Mouse (Mus musculus) megakaryocyte-erythroid progenitor cell, adult 5-6 weeks (primary cell): ENCODE measurements at regions not wholly inside any gene's neighbourhood (a gene's known extent, or its start where the extent isn't known, plus 50 kb on each side); places are given as distances from the start of the nearest gene placed in this dataset.

Source experiments
- ATAC-seq: replicated peaks from 2 replicates; pipeline ENCODE4 v1.8.0; 2016; ENCODE audit warnings: mild to moderate bottlenecking, inconsistent platforms; ENCODE audit not compliant: severe bottlenecking, poor library complexity, low FRiP score, low TSS enrichment

DNA sequence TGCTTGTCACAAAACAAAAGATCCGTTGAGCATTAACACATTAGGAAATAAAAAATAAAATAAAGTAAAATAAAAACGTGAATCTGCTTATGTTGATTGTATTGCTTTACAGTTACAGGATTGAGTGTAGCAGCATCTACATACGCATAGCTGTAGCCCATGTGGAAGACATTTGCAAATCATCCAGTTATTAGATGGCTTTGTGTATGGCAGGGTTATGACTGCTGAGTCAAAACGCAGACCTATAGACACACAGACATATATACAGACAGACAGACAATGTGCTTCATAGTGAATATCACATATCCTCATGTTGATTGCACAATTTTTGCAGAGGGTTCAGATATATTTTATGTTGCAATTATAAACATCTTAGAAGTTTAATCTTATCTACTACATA, 64.5 kb downstream of the Gm11146 start:
- no peak for ATAC-seq

DNA sequence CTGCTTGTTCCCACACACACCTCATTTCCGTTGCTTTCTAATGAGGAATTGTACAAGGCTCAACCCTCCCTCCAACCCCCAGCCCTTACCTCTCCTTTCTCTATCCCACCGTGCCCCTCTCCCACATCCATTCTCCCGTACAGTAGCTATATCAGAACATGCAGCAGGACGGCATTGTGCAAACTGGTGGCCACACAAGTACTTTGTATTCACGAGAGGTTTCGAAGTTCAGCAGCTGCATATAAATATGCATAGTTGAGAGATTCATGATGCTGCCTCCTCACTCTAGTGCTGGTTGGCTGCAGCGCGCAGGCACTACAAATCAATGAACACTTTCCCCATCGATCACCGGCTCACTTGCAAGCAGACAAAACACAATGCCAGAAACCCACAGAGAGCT, 65.1 kb downstream of the Gm11146 start:
- no peak for ATAC-seq

DNA sequence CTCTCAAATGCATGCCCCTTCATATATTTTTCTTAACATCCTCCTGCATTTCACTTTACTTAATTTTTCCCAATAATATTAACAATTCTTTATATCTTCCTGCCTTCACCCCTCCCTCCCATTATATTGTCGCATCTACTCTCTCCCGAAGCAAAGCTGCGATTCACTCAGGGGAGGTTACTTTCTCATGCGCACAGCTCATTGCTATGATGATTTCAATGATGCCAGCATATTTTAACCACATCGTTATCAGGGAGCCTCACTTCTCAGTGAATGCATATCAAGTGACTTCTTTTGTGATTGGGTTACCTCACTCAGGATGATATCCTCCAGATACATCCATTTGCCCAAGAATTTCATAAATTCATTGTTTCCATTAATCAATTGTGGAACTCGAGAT, 65.6 kb downstream of the Gm11146 start:
- no peak for ATAC-seq

DNA sequence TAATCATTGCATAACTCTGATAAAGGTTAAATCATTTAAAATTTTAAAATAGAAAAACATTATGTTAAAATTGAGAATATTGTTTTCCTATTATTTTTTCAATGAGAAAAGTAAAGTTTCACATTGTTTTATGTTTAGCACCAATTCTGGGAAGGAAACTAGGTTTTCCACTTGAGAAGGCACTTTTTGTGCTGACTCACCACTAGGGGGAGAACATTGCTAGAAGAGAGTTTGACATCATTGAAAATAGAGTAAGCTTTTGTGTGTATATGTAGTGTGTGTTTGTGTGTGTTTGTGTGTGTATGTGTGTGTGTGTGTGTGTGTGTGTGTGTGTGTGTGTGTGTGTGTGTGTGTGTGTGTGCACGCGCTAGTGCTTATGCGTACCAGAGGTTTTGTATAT, 66.9 kb downstream of the Gm11146 start:
- peak; percentile 75; the same call in 1 of the 2 replicates for ATAC-seq

DNA sequence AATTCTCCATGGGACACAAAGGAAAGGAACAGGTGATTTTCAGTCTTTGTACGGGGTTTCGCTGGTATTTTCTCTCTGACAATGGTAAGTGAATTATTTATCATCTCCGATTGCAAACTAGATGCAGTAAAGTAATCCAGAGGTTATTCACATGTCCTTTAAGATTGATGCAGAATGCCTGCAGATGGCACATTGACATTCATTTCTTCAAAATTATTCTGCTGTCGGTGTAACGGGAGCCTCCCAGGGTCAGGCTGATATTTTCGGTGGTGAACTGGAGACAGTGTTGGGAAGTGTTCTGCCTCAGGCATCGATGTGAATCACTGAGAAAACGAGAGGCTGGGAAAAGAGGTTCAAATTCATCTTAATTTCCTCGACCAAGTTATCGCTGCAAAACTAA, 70.3 kb downstream of the Gm11146 start:
- ATAC-seq, result no peak

DNA sequence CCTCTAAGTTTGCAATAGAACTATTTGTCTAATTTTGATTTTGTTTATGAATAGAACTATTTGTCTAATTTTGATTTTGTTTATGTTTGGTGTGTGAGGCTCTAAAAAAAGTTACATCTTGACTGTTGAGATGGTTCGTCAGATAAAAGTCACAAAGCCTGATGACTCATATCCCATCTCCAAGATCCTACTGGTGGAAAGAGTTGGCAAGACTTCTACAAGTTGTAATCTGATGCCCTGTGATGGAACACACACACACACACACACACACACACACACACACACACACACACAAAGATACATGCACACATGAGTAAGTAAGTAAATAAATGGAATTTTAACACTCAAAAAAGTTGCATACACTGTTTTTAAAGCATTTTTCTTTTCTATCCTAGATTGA, 73.9 kb downstream of the Gm11146 start:
- no peak for ATAC-seq

DNA sequence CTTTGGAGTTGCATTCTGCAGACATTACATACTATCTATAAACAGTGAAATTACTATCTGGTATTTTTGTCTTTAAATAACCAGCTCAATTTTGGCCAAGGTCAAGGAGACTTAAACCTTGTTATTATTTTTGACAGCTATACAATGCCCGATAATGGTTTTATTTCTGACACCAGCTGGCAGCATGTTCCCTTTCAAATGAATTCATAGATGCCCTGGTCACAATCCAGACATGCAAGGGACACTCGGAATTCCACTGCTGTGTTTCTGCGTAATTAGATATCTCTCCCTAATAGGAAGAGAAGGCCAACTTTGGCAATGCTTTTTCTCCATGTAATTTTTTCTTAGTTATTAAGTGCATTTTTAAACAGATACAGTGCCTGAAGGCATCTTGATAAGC, 87.3 kb downstream of the Gm11146 start:
- ATAC-seq, result no peak

DNA sequence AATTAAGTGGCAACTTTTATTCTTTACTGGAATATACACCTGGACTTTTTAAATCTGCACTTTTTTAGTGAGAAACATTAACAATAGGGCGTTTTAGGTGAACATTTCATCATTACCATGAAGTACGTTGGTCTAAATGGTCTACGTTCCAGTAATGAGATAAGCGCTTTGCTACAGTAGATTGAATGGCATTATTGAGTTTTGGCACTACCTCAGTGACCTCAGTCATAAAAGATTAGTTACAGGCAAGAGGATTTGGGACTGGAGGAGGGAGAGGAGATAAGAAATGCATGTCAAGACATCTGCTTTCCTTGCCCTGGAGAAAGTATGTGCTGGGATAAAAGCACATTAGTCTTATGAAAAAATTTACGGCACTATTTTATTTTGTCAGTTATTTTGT, 98.3 kb downstream of the Gm11146 start:
- no peak for ATAC-seq

DNA sequence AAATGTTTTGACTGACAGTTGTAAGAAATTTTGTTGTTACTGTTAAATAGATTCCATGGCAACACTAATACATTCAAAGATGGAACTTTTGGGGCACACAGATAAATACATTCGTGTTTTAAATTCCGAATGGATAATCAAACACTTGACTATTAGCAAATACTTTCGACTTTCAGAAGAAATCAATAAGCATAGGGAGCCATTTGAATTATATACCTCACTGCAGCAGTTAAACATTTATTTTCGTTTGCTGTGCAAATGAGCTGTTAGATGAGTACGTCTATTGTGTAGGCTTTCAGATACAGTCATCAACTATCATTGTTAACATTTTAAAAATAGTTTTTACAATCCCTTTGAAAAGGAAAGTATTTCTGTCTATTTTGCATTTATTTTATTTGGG, 99.0 kb downstream of the Gm11146 start:
- no peak for ATAC-seq

DNA sequence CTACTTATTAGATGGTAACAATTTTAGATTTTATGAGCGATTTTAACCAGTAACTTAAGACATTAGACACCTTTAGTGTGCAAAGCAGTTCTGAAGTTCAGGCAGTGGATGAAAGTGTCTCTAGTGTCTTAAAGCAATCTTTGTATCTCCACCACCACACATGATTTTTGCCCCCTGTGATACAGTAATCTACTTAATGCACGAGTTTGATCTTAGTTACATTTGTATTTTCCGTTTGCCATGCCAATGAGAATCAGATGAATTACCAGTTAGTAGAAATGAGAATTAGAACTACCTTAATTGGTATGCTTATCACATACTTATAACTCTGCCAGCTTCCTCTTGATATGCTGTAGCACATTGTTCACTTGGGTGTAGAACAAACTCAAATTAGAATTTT, 99.9 kb downstream of the Gm11146 start:
- no peak for ATAC-seq

DNA sequence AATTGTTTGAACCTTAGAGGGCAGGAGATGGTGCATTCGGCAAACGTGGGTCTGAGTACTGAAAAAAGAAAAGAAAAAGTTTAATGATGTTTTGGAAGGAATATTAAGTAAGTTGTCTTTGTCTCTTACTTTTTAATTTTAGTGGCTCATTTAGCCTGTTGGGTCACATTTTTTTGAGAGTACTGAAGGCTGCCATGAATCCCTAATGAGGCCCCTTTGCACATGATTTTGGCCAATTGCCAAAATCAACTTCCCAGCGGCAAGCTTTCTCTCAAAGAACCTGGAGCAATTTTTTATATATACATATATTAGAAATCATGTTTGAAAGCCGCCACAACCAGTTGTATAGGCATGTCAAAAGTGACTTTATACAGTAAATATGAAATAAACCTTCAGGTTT, 100.9 kb downstream of the Gm11146 start:
- ATAC-seq, result no peak

DNA sequence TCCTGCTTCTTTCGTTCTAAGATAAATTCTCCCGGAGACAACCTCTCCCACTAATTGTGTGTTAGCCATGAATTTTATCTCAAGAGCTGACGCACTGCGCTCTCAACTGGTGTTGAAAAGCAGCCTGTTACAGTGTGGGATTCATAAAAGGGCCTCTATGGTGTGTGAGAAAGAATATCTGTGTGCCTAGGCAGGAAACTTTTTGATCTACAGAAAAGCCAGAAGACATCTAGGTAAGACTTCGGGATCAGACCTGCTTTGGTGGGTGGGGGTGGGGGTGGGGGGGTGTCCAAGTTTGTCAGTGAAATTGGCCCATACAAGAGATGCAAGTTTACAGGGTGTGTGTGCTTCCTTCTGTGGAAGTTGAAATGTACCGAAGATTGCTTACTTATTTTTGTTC, 101.5 kb downstream of the Gm11146 start:
- no peak for ATAC-seq

DNA sequence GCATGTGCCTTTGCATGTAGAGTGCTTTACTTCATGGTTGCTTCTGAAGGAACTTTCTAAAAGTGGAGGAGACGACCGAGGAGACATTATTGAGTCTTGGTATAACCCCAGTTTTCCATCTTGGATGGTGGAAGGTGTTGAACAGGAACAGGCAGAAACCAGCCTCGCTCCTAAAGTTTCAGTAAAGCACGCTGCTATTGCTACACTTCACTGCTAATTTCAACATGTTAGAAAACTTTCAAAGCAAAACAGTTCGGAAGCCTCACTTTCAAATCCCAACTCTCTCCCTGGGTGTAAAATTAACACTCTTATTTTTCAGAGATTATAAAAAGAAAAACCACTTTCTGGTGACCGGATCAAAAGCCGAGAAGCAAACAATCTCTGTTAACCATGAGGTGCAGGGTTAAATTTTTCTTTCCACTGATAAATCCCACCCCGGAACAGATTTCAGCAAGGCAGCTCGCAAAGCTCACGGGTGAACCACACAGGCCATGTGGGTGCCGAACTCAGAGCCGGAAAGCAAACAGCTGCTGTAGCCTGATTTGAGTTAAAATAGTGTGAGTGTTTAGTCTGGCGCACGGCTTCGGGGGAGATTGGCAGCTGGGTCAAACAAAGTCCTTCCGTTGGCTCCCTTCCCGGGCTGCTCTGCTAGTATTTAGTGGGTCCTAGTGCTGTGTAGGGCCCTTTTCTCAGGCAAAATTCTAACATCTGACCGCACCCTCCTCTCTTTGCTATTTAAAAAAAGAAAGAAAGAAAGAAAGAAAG, 102.2 kb downstream of the Gm11146 start:
- peak; percentile 79 for ATAC-seq

DNA sequence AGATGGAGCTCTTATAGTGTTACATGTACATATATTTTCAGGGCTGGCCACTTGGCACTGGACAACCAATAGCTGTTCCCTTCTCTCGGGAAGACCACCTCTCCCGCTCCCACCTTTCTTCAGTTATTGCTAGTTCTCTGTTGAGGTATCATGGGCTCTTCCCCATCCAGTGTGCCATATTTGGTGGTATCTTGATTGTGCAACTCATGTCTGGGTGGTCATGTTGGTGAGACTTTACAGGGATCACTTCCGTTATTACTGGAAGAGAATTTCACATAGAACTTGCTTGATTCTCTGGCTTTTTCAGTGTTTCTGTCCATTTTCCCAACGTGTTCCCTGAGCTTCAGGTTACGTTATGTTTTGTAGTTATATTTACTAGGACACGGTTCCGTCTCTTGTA, 106.6 kb downstream of the Gm11146 start:
- ATAC-seq, result no peak

DNA sequence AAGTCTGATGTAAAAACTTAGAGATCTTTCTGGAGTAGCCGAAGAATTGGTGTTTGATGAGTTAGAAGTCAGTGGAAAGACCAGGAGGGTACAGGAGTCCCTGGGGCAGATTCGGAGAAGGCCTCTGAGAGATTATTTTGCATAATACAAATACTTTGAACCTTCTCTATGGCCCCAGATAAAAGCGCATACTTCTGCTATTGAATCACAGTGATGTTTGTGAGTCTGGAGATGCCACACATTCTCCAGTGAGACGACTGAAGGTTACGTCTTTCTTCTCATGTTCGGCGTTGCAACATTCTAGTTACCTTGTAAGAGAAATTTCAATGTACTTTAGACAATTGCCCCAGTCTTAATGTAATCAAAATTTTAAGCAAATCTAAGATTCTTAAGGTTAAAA, 107.9 kb downstream of the Gm11146 start:
- ATAC-seq, result no peak

DNA sequence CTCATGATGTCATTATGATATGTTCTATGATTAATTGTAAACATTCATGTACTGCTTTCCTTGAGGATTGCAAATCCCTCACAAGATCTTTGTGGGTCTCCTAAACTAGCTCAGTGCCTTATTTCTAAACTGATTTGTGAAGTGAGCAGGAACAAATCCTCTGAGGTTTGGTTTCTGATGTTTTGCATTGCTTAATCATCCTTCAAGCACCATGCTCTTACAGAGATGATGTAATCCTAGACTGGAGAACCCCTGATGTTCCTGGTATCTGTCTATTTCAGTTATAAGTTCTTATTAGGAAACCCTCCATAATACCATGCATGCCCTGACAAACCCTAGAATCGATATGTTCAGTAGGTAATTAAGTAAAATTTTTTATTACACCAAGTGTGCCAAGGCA, 113.7 kb downstream of the Gm11146 start:
- ATAC-seq, result no peak

DNA sequence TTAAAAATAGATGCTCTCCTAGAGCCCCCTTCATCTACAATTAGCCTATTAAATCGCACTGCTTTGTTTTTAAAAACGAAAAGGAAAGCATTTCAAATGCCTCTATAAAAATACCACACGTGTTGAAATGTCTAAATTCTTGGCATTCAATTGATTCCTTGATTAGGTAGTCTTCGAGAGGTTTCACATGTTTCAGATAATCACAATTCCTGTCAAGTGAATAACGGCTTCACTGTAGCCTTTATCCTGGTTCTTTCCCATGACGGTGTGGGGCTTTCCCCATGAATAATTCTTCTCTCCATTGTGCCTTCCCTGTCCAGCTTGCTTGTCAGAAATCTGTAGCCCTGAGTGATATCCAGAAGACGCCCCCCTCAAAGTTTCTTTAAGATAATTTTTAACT, 122.1 kb downstream of the Gm11146 start:
- ATAC-seq, result no peak

DNA sequence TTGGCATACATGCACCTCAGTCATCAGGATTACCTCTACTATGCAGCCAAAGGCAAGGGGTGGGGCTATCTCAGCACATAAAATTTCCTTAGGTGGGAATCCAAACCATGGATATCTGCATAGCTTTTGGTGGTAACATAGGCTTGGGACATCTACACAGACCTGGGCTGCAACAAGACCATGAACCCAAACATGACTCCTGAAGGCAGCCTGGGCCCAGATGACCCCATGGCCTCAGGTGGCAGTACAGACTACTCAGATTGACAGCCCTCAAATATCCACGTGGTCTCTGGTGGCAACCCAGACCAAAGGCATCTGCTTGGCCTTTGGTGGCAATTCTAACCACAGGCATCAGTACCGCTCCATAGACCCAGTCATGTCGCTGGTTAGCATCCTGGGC, 130.0 kb downstream of the Gm11146 start:
- ATAC-seq, result no peak

DNA sequence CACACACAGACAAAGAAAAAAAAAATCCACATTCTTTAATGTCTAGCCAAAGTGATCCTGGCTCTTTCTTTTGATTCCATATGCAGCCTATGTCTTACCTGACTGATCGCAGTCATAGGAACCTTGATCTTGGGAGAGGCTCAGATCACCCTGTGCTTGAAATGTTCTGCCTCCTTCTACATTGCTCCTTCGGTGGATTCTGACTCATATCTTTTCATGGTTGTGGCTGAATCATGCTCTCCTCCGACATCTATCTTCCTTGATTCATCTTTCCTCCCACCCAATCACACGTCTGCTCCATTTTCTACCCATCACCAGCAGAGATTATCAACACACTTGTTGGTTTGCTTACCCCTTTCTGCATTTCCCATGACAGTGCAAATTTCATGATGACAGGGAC, 132.0 kb downstream of the Gm11146 start:
- no peak for ATAC-seq

DNA sequence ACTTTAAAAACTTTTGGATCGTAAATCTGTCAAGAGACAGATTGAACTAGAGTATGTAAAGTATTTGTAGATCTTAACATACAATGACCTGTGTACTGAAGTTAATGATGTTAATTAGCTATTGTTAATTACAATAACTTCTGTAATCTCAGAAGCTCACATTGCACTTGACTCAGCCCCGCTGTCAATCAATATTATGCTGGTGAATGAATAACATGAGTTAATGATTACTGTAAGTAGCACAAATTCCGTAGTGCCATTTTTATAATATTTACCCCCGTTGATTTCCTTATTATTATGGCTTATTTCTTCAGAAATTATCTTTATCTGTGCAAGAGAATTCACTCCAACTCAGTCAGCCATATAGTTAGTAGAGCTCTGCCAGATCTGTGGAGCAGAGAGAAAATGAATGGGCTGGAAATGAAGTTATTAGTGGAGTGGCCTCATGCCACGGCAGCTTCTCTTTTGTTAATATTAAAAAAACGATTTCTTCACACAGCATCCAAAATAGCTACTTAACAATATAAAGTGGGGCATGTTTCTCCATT, 132.5 kb downstream of the Gm11146 start:
- ATAC-seq, result no peak

DNA sequence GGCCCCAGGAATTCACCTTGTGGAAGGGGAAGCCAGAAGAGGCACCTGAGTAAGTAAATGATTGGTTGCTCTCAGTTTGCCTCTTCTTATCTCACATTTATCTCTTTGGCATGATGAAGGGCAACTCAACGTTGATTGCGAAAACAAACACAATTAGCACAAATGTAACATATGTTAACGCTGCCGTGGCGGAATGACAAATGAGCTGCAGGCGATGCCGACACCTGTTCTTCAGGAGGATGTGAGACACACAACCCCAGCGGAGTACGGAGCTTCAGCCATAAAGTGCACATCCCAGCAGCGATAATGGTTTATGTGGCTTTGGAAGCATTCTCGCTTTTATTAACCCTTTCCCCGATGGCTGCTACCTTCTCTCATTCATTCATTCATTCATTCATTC, 134.7 kb downstream of the Gm11146 start:
- ATAC-seq, result no peak

DNA sequence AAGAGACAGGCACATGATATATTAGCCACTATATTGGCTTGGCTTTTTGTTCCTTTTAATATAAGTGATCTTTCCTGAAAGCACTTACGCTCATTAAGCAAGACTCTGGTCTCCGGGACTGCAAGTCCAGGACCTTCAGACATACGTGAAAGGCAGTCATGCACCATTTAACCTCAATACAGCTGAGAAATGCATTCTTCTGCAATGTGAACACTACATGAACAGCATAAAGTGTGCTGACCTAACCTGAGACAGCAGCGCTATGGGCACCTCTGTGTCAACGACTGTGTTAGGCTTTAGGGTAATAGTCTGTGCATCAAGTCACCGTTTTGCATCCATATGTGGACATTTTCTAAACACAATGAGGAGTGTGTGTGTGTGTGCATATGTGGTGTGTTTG, 137.3 kb downstream of the Gm11146 start:
- ATAC-seq, result no peak
